In the genomic region with DNA sequence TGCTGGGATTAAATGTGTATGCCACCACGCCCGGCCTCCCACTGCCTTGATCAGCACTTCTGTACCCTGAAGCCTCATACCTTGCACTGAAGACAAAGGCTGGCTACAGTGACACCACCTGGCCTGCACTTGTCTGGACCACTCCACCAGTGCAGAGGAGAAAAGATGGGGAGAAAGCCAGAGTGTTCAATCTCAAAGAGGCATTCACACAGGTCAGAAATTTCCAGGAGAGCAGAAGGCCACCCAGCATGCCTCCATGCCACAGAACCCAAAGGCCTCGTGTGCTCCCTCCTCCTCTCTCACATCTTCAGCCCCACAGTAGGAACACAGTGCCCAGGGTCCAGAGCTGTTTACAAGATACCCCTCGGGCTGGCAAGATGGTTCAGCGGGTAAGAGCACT, we compare ENCODE assay signal across 9 mouse cellular contexts.
"Had no signal": no experiment of that assay in that cellular context is flagged by ENCODE, and none has a peak within 500 bp of the region (broad histone marks: within the 10 kb centered on the region; RNA-seq: fewer than 3 reads in every experiment).

No protein-coding gene starts in this region.

- ATAC-seq: midbrain, embryonic 13.5 days; midbrain, embryonic 15.5 days had no signal

- DNase-seq: lung, postnatal 14 days; right cerebral cortex, postnatal 14 days; right cerebral cortex, postnatal 4 days; spleen, adult 18-20 months; thymus, adult 18-20 months; thymus, postnatal 14 days; thymus, postnatal 36 days had no signal
